Mouse (Mus musculus) yolk sac, embryonic 10.5 days (tissue): ENCODE measurements around the gene Mpl.

ENCODE experiments used
- DNase-seq: peaks from one replicate; pipeline ENCODE4 v3.0.0-alpha.2; 2017; ENCODE audit warnings: low spot score

Gene Mpl

DNA sequence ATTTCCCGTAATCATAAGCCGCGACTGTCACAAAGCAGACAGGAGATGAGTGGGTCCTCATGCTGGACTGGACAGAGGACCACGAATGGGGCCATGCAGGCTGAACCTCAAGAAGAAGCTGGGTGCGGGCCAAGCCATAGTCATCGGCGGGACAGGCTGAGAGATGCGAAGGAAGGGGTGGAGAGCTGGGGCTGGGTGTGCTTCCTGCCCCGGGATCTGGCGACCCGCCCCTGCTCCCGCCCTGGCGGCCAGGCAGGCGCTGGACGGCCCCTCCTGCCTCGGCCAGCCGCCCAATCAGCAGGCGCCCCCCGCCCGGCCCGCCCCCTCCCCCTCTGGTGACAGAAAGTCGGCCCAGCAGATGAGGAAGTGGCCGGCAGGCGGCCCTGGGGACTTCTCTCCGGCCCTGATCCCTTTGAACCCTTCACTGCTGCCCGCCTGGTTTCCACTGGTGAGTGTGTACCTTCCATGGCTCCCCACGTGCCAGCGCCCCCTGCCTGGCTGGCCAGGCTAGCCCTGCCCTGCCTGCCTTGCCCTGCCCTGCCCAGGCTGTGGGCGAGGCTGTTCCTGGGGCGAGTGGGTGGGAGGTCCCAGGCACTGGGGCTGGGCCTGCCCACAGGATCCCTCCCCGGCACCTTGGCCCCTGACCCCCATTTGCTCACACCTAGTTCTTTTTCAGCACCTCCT is 29.4 kb downstream of the Mpl start, which contains the start of gene Elovl1:
Gene Elovl1, plus strand, starts transcription at position 326 of the 684 bp plus-strand sequence.
- peak; percentile 97 for DNase-seq

- DNase-seq: no peak
Measured at GRCm38 (mm10) chr4:118427415-118427767, 29.9 kb downstream of the Mpl start.

- no peak for DNase-seq
Measured at GRCm38 (mm10) chr4:118425374-118425773, 31.9 kb downstream of the Mpl start.

DNA sequence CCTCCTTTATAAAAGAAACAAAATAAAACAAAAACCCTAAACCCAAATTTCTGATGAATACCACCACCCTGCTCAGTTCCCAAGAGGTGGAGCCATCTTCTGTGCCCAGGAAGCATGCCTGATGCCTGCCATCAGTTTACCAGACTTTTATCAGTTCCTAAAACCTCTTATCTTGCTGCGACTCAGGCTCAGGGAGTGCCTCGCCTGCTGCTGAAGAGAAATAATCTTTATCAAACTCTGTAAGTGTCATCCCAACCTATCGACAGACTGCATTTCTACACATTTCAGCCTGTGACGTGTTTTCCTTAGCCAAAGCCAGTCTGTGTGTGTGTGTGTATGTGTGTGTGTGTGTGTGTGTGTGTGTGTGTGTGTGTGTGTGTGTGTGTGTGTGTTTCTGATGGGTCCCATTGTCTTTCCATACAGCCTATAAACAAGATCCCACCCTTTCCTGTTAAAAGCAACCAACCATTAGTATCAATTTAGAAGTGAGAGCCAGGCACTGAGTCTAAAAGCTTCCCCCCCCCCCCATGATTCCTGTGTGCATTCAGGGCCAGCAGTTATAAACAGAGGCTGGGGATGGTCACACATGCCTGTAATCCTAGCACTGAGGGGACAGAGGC is 32.7 kb downstream of the Mpl start:
- DNase-seq: no peak

DNA sequence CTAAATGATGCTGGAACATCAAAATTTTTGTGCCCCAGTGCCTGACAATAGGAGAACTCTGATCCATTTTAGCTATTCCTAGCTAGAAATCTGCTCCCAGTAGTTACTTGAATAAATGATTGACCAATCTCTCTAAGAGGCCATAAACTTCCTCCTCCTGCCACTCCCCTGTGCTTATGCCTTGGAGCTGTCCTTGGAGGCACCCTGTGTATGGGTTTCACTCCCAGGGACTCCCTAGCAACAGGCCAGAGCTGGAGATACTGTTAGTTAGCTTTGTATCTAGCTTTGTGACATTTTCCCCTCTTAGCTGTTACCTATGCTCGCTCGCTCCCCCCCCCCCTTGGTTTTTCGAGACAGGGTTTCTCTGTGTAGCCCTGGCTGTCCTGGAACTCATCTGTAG is 35.9 kb downstream of the Mpl start:
- DNase-seq: no peak

- no peak for DNase-seq
Measured at GRCm38 (mm10) chr4:118417112-118417797, 40.1 kb downstream of the Mpl start.

GRCm38 (mm10) chr4:118416329-118416728 is 41.0 kb downstream of the Mpl start:
- no peak for DNase-seq

DNA sequence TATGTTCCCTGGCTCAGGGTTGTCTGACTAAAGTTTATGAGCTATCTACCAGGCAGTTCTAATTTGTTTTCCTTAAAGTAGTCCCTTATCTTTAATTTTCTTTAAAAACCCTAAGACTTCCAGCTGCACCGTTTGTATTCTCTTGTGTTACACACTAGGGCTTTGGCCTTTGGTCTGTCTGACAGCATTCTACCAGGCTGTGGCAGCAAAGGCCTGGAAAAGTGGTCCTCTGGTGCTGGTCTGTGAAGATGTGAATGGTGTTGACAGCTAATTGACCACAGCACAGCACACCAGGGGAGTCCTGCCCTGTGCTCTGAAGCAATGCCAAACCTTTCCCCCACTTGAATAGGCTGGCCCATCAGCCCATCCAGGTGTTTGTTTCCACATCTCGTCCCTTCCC is 41.5 kb downstream of the Mpl start:
- DNase-seq: no peak

GRCm38 (mm10) chr4:118413553-118413952 is 43.8 kb downstream of the Mpl start:
- no peak for DNase-seq

GRCm38 (mm10) chr4:118410871-118411270 is 46.4 kb downstream of the Mpl start:
- DNase-seq: no peak

GRCm38 (mm10) chr4:118409142-118409900 is 48.0 kb downstream of the Mpl start, which contains the start of the genes Szt2 and Med8:
Gene Szt2, minus strand, starts transcription at chr4:118409273.
Gene Med8, plus strand, starts transcription at chr4:118409337.
- DNase-seq: peak; percentile 94

DNA sequence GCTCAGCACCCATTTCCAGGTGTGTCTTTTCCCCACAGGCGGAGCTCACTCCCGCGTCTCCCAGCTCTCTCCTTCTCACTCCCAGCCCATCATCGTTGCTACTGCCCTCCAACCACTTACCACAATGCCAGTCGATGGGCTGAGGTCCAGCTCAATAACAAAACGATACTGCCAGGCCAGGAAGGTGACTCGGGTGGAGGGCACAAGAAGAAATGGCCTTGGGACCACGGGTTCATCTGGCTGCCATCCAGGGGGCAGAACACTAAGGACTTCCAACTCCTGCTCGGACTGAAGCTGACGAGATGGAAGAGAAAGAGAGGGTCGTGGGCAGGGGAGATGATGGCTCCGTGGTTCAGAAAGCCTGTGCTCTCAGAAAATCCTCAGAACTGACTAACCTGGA is 54.6 kb downstream of the Mpl start:
- DNase-seq: no peak

DNA sequence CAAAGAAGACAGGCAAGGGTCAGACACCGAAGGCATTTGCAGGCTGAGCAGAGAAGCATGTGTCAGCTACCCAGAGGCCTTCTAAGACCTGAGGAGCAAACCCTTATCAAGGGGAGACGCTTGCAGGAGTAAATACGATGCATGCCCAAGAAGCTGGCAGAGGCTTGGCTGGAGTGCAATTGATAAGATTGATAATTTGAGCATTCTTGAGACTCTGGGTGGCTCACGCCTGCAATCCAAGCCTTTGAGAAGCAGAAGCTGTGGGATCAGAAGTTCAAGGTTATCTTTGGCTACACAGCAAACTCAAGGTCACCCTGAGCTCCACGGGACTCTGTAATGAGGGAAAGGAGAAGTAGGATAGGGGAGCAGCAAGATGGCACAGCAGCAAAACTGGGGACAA is 55.4 kb downstream of the Mpl start:
- DNase-seq: no peak

DNA sequence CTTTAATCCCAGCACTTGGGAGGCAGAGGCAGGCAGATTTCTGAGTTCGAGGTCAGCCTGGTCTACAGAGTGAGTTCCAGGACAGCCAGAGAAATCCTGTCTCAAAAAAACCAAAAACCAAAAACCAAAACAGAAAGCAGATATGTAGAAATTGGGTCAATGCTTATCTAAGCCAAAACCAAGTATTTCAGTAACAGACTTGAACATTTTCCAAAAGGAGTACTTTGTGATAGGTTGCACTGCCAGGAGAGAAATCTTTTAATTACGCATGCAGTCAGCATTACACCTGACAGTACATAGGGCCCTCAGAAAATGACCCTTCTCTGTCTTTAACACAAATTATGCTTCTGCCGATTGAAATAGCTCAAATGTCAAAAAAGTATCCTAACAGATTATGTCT is 55.9 kb downstream of the Mpl start:
- no peak for DNase-seq

DNA sequence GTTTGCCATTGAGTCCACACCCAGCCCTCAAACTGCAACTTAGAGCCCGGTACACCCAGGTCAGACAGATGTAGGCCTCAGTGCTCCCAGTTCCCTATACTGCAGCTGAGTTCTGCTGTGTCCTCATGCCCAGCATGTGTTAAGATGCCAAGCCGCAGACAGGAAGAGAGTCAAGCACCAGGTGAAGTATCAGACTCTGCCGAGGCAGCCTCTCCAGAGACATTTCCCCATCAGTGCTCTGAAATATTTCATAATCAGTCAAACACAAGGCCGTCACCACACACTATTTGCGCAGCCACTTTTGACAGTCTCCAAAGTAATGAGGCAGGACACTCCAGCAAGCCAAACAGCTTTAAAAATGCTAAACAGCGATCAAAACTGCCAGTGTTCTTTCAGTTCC is 58.9 kb downstream of the Mpl start:
- DNase-seq: no peak

DNA sequence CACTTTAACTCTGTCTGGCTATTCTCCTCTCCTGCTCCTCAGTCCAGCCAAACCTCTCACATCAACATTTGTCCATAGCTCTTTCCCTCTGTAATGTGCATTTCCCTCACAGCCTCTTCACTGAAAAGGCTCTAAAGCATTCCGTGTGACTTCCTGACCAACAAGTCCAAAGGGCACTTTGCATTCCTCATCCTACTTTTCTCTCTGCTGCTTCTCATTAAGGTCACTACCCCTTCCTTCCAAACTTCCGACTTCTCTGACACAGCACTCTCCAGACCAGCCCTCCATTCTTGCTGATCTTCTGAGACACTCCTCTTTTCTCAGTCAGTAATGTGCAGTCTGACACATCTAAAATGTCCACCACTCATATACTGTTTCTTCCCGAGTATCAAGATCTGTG is 60.9 kb downstream of the Mpl start:
- peak; percentile 68 for DNase-seq

DNA sequence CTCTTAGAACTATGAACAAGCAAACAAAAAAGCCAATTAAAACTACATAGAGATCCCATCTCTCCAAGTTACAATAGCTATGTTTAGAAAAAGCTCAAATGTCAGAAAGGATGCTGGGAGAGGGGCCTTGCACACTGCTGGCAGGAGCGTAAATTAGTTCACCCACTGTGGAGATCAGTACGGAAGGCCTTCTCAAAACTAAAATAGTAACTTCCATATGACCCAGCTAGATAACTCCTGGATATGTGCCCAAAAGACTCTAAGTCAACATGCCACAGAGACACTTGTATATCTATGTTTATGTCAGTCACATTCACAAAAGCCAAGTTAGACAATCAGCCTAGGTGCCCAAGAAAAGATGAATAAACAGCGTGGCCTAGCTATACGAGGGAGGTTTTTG is 62.0 kb downstream of the Mpl start:
- DNase-seq: no peak

GRCm38 (mm10) chr4:118394505-118394904 is 62.8 kb downstream of the Mpl start:
- DNase-seq: no peak
